Mouse (Mus musculus): ENCODE measurements around the gene Pbx4. TPM values are rescaled to one million over a fixed set of nuclear protein-coding genes. Genes with fewer than 3 reads are reported as not detected.

Pbx4 gene
- polyA plus RNA-seq, 1 experiment from 2014 or later, result 62.3 TPM

DNA sequence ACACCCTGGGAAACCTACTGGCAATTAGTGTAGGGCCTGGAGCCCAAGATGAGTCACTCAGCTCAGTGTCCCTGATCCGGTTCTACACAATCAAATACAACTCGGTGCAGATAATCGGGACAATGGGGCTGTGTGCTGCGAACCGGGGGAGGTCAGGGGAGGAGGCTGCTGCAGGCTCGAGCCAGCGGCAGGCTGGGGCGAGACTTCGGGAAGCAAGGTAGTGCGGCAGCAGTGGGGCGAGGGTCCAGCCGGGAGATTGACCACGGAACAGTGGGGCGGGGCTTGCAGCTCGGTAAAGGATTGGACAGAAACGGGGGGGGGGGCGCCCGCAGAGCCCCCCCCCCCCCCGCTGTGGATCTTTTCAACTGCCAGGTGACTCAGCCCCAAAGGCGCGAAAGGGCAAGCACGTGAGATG is 10.3 kb upstream of the Pbx4 start:
- peak; percentile 66 for ATAC-seq (ENCODE audit: low FRiP score, low TSS enrichment)
- under 1% methylated on average over 15 of the region's 22 CpGs for WGBS
- Histone ChIP-seq H3K27me3 (ENCODE audit: control insufficient read depth, insufficient read depth, low read length) (no peaks in the 10 kb centered on the region), H3K36me3 (ENCODE audit: control insufficient read depth, insufficient read depth, low read length) (peaks cover 43% of the 10 kb centered on the region), H3K9me3 (ENCODE audit: control insufficient read depth, low read length) (no peaks in the 10 kb centered on the region), H3K4me1 (ENCODE audit: control insufficient read depth, insufficient read depth, low read length) (peaks cover 31% of the 10 kb centered on the region), H3K27ac (replicated peaks; ENCODE audit: low read depth, low read length) (peak overlapping the region; percentile 81), H3K4me3 (replicated peaks; ENCODE audit: low read depth, low read length) (peak overlapping the region; percentile 58), H3K9ac (replicated peaks; ENCODE audit: low read length) (peak overlapping the region; percentile 72), H3K4me2 (ENCODE audit: low read length) (peak overlapping the region; percentile 82)
- DNase-seq, result peak; percentile 76

DNA sequence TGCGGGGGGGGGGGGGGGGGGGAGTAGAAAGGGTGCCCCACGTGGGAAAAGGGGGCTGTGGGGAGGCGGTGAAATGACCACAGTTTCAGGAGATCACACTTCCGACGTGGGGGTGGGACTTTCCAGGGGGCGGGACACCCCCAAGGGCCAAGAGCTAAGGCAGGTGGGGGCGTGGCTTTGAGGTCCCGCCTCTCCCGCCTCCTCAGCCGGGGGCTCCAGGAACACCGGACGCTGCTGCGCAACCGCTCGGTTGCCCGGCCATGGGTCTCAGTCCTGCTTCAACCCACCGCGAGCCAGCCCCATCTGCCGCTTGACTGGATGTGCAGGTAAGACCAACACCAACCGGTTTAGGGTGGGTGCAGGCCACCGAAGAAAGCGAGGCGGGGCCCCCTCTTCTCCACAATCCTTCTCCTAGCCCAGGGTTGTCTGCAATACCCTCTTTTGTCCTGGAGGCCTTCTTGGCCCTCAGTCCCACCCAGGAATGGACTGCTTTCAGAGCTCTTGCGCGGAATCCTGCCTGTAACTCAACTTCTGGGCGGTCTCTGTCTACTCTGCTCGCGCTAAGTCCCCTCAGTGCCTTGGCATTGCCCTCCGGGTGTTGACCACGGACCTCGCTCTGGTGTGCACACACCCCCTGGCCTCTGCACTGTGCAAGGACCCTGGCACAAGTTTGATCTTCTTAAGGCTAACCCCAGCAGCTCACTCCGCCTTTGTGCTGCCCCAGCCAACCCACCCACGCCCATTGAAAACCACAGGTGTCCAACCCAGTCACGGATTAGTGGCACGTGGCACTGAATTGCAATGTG is 9.7 kb upstream of the Pbx4 start, which contains the start of gene Lpar2:
Gene Lpar2 (plus strand): TSS at position 44 of the 806 bp plus-strand sequence.
- DNase-seq (peak; percentile 84), ATAC-seq (ENCODE audit: low FRiP score, low TSS enrichment) (peak; percentile 79)
- Histone ChIP-seq H3K27ac (replicated peaks; ENCODE audit: low read depth, low read length) (peak within 1 kb of the TSS; percentile 81), H3K4me2 (ENCODE audit: low read length) (peak within 1 kb of the TSS; percentile 82), H3K36me3 (ENCODE audit: control insufficient read depth, insufficient read depth, low read length) (peaks cover 42% of the 10 kb centered on the region), H3K4me3 (replicated peaks; ENCODE audit: low read depth, low read length) (peak within 1 kb of the TSS; percentile 58), H3K9ac (replicated peaks; ENCODE audit: low read length) (peak within 1 kb of the TSS; percentile 72), H3K27me3 (ENCODE audit: control insufficient read depth, insufficient read depth, low read length) (no peaks in the 10 kb centered on the region), H3K4me1 (ENCODE audit: control insufficient read depth, insufficient read depth, low read length) (peaks cover 31% of the 10 kb centered on the region), H3K9me3 (ENCODE audit: control insufficient read depth, low read length) (no peaks in the 10 kb centered on the region)
- WGBS, result under 1% methylated on average over 32 of the region's 35 CpGs

DNA sequence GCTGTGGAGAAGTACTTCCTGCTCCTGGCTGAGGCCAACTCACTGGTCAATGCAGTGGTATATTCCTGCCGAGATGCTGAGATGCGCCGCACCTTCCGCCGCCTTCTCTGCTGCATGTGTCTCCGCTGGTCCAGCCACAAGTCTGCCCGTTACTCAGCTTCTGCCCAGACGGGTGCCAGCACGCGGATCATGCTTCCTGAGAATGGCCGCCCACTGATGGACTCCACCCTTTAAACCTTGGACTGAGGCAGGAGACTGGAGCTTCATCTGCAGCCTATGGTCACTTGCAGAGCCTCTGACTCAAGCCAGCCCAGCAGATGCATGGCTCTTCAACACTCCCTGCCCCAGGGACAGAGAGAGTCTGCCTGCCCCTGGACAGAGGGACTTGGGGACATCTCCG is 5.9 kb upstream of the Pbx4 start:
- H3K4me2 ChIP-seq (ENCODE audit: low read length), result no peak overlapping the region
- no peak overlapping the region for H3K9ac ChIP-seq (replicated peaks; ENCODE audit: low read length)
- peaks cover 31% of the 10 kb centered on the region for H3K4me1 ChIP-seq (ENCODE audit: control insufficient read depth, insufficient read depth, low read length)
- ATAC-seq (ENCODE audit: low FRiP score, low TSS enrichment), result no peak
- H3K4me3 ChIP-seq (replicated peaks; ENCODE audit: low read depth, low read length), result no peak overlapping the region
- peaks cover 27% of the 10 kb centered on the region for H3K36me3 ChIP-seq (ENCODE audit: control insufficient read depth, insufficient read depth, low read length)
- H3K27ac ChIP-seq (replicated peaks; ENCODE audit: low read depth, low read length), result no peak overlapping the region
- no peaks in the 10 kb centered on the region for H3K9me3 ChIP-seq (ENCODE audit: control insufficient read depth, low read length)
- DNase-seq, result no peak
- WGBS, result 93% methylated on average over 12 of the region's 12 CpGs
- no peaks in the 10 kb centered on the region for H3K27me3 ChIP-seq (ENCODE audit: control insufficient read depth, insufficient read depth, low read length)

- no peak overlapping the region for H3K4me3 ChIP-seq (replicated peaks; ENCODE audit: low read depth, low read length)
- peaks cover 6% of the 10 kb centered on the region; the same call in 1 of the 2 replicates for H3K4me1 ChIP-seq (ENCODE audit: control insufficient read depth, insufficient read depth, low read length)
- H3K4me2 ChIP-seq (ENCODE audit: low read length), result no peak overlapping the region
- H3K36me3 ChIP-seq (ENCODE audit: control insufficient read depth, insufficient read depth, low read length), result peaks cover 15% of the 10 kb centered on the region
- ATAC-seq (ENCODE audit: low FRiP score, low TSS enrichment), result no peak
- H3K9me3 ChIP-seq (ENCODE audit: control insufficient read depth, low read length), result no peaks in the 10 kb centered on the region
- 84% methylated on average over 8 of the region's 8 CpGs for WGBS
- DNase-seq, result no peak
- H3K27me3 ChIP-seq (ENCODE audit: control insufficient read depth, insufficient read depth, low read length), result no peaks in the 10 kb centered on the region
- no peak overlapping the region for H3K27ac ChIP-seq (replicated peaks; ENCODE audit: low read depth, low read length)
- H3K9ac ChIP-seq (replicated peaks; ENCODE audit: low read length), result no peak overlapping the region
Observed at GRCm38 (mm10) chr8:69837057-69837682, 4.9 kb downstream of the Pbx4 start.

DNA sequence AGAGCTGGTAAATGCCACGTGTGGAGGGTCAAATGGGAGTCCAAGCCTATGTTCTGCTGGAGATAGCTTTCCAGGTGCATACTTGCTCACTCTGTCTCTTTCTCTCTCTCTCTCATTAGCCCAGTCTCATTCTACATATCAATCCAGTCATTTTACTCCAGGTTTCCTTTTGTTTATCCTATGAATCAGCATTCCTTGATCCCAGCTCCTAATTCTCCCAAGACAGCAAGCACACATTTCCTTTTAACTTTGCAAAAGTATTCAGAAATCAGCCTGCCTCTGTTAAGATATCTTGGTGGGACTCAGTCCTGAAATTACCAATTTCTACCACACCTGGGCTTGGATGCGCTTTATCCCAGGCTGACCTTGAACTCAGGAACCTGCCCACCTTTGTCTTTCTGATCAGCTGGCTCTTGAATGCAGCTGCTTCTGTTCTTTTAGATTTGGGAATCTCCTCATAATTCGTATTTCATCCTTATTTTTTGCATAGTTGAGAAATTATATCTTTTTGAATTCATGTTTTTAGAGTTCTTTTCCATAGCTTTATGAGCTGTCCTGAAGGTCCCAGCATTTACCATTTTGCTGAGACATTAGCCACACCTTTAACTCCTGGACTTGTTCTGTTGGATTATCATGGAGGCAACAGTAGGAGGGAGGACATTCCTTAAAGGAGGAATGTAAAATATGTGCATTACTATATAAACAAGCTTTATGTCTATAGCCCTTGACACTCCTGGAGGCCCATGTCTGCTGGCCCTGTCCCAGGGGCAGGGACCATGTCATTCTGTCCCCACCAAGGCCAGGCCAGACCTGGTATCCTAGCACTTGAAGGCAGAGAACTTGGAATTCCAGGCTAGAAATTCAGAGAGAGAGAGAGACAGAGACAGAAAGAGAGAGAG is 15.1 kb downstream of the Pbx4 start:
- no peak overlapping the region for H3K4me3 ChIP-seq (replicated peaks; ENCODE audit: low read depth, low read length)
- no peaks in the 10 kb centered on the region for H3K9me3 ChIP-seq (ENCODE audit: control insufficient read depth, low read length)
- no peak overlapping the region for H3K9ac ChIP-seq (replicated peaks; ENCODE audit: low read length)
- WGBS, result 85% methylated on average over 3 of the region's 3 CpGs
- no peaks in the 10 kb centered on the region for H3K4me1 ChIP-seq (ENCODE audit: control insufficient read depth, insufficient read depth, low read length)
- ATAC-seq (ENCODE audit: low FRiP score, low TSS enrichment), result no peak
- DNase-seq, result no peak
- no peak overlapping the region for H3K4me2 ChIP-seq (ENCODE audit: low read length)
- H3K27me3 ChIP-seq (ENCODE audit: control insufficient read depth, insufficient read depth, low read length), result no peaks in the 10 kb centered on the region
- H3K27ac ChIP-seq (replicated peaks; ENCODE audit: low read depth, low read length), result no peak overlapping the region
- no peaks in the 10 kb centered on the region for H3K36me3 ChIP-seq (ENCODE audit: control insufficient read depth, insufficient read depth, low read length)

DNA sequence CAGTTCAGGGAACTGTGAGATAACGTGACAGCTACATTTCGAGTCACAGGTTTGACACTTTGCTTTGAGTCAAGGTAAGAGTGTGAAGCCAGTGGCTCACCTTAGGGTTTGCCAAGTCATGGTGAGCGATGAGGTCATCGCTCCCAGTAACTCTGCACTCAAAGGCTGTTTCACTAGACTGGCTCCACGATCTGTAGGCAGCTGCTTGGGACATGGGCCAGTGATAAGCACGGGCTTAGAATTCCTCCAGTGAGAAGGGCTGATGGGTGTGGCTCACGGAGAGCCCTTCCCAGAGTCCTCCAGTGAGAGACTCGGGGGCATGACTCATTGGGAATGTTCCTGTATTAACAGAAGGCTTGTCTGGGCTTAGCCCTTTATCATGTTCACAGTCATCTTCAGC is 16.7 kb downstream of the Pbx4 start:
- H3K27ac ChIP-seq (replicated peaks; ENCODE audit: low read depth, low read length), result no peak overlapping the region
- no peaks in the 10 kb centered on the region for H3K36me3 ChIP-seq (ENCODE audit: control insufficient read depth, insufficient read depth, low read length)
- no peaks in the 10 kb centered on the region for H3K27me3 ChIP-seq (ENCODE audit: control insufficient read depth, insufficient read depth, low read length)
- H3K9ac ChIP-seq (replicated peaks; ENCODE audit: low read length), result no peak overlapping the region
- no peak for ATAC-seq (ENCODE audit: low FRiP score, low TSS enrichment)
- no peak overlapping the region for H3K4me3 ChIP-seq (replicated peaks; ENCODE audit: low read depth, low read length)
- no peak for DNase-seq
- H3K4me1 ChIP-seq (ENCODE audit: control insufficient read depth, insufficient read depth, low read length), result no peaks in the 10 kb centered on the region
- H3K9me3 ChIP-seq (ENCODE audit: control insufficient read depth, low read length), result no peaks in the 10 kb centered on the region
- 95% methylated on average over 8 of the region's 8 CpGs for WGBS
- H3K4me2 ChIP-seq (ENCODE audit: low read length), result no peak overlapping the region

GRCm38 (mm10) chr8:69849899-69850298 is 17.6 kb downstream of the Pbx4 start:
- ATAC-seq (ENCODE audit: low FRiP score, low TSS enrichment) (no peak), DNase-seq (no peak)
- Histone ChIP-seq H3K9ac (replicated peaks; ENCODE audit: low read length) (no peak overlapping the region), H3K27ac (replicated peaks; ENCODE audit: low read depth, low read length) (no peak overlapping the region), H3K4me3 (replicated peaks; ENCODE audit: low read depth, low read length) (no peak overlapping the region), H3K27me3 (ENCODE audit: control insufficient read depth, insufficient read depth, low read length) (no peaks in the 10 kb centered on the region), H3K4me2 (ENCODE audit: low read length) (no peak overlapping the region), H3K36me3 (ENCODE audit: control insufficient read depth, insufficient read depth, low read length) (no peaks in the 10 kb centered on the region), H3K9me3 (ENCODE audit: control insufficient read depth, low read length) (no peaks in the 10 kb centered on the region), H3K4me1 (ENCODE audit: control insufficient read depth, insufficient read depth, low read length) (no peaks in the 10 kb centered on the region)
- 38% methylated on average over 3 of the region's 3 CpGs for WGBS

- no peak overlapping the region for H3K9ac ChIP-seq (replicated peaks; ENCODE audit: low read length)
- WGBS, result 88% methylated on average over 7 of the region's 7 CpGs
Observed at GRCm38 (mm10) chr8:69850926-69851506, 18.7 kb downstream of the Pbx4 start.

More at GRCm38 (mm10) chr8:69850926-69851506, 18.7 kb downstream of the Pbx4 start:
- ATAC-seq (ENCODE audit: low FRiP score, low TSS enrichment), result no peak
- H3K27ac ChIP-seq (replicated peaks; ENCODE audit: low read depth, low read length), result no peak overlapping the region
- H3K36me3 ChIP-seq (ENCODE audit: control insufficient read depth, insufficient read depth, low read length), result no peaks in the 10 kb centered on the region
- no peaks in the 10 kb centered on the region for H3K9me3 ChIP-seq (ENCODE audit: control insufficient read depth, low read length)
- no peak for DNase-seq
- no peaks in the 10 kb centered on the region for H3K27me3 ChIP-seq (ENCODE audit: control insufficient read depth, insufficient read depth, low read length)
- H3K4me1 ChIP-seq (ENCODE audit: control insufficient read depth, insufficient read depth, low read length), result no peaks in the 10 kb centered on the region
- H3K4me2 ChIP-seq (ENCODE audit: low read length), result no peak overlapping the region
- no peak overlapping the region for H3K4me3 ChIP-seq (replicated peaks; ENCODE audit: low read depth, low read length)
